Mouse (Mus musculus) small intestine, adult 2 months (tissue): ENCODE data around the gene E2f2.

Experiments used
- CTCF ChIP-seq: fragments of 200-500 bp; IDR thresholded peaks from 2 replicates; pipeline ENCODE4 v1.5.1; 2012; ENCODE audit warnings: low read depth, mild to moderate bottlenecking, control low read depth, inconsistent platforms, low read length, moderate library complexity, mixed read lengths; ENCODE audit not compliant: insufficient replicate concordance, insufficient read length; ENCODE audit errors: extremely low read depth
- POLR2A ChIP-seq: fragments of 200-500 bp; IDR thresholded peaks from 2 replicates; pipeline ENCODE4 v1.6.1; 2012; ENCODE audit warnings: low read depth, mild to moderate bottlenecking, control low read depth, inconsistent platforms, low read length, moderate library complexity

DNA sequence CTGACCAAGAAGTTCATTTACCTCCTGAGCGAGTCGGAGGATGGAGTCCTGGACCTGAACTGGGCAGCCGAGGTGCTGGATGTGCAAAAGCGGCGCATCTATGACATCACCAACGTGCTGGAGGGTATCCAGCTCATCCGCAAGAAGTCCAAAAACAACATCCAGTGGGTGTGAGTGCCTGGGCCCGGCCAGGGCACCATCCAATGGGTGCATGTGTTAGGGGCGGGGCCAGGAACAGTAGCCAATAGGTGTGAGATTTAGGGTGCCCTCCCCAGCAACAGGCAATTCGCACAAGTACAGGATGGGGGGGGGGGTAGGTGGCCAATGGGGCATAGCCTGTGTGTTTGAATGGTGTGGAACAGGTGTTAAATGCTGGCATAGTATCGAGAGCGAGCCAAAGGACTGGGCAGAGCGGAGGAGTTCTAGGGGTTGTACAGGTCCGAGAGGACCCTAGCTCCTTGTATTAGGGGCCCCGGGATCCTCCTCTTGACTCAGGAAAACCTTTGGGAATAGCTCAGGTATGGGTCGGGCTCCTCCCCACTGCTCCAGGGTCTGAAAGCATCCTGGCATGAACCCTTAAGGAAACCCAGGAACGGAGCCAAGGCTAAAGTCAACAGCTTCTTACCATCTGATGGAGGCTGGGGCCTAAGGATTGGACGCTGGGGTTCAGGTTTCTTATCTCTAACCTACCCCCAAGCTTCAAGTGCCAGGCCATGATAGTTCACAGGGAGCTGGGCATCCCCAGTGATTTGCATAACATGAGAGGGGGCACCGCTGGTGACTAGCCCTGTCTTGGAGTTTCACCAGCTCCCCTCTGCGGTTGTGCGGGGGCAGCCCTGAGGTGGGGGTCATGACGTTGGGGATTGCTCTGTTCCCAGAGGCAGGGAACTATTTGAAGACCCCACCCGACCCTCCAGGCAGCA, 8.5 kb downstream of the E2f2 start:
- TF ChIP-seq CTCF (no peak), POLR2A (no peak)
